Mouse (Mus musculus): ENCODE data around the gene Gys2.

DNA sequence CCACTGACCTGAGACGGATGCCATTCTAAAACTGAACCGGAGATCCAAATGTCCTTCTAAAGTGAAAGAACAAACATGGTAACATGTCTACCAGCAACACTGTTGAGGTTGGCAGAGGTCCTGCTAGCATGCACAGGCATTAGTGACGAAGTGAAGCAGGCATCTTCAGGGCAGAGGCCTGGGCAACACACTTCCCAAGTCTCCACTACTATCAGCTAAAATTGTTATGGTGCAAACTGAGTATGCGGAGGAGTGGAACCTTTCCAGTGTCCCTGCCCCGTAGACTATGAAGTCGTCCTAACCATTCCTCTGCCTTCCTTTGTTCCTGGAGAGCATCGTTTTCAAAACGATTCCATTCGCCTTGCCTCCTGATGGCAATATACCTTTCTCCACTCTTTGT, 88.4 kb downstream of the Gys2 start:
- no peak for TF ChIP-seq POLR2A (IDR thresholded peaks at IDR 0.05; ENCODE audit: insufficient read depth, low read depth, low read length)
- no peak for TF ChIP-seq CTCF (IDR thresholded peaks at IDR 0.05; ENCODE audit: insufficient read depth, low read depth, low read length)
